Mouse (Mus musculus) gastrocnemius, postnatal 10 days (tissue): Measurements from ENCODE around the gene Lima1. TPM values are rescaled to one million over a fixed set of nuclear protein-coding genes. Genes with fewer than 3 reads are reported as not detected.
"Not testable (repeated sequence)": the region's sequence is repeated elsewhere in the genome, so short reads cannot be mapped to it uniquely, and the experiment has no call there.

Source experiments
- DNase-seq: peaks from one replicate; pipeline ENCODE4 v3.0.0; 2021; ENCODE audit warnings: mixed read lengths
- long read RNA-seq, 2 experiments: library from polyadenylated mRNA; stranded (forward); transcript quantifications; one replicate each; pipeline ENCODE4 v2.0.0; 2021
- total RNA-seq, 2 experiments: library from RNA; stranded (reverse); gene quantifications; 2 replicates each; pipeline ENCODE4 v1.2.3; 2021

Gene Lima1
- 10 to 100 TPM; 30.4 to 41.9 TPM for total RNA-seq
- long read RNA-seq, experiment 1, full-length matches to known transcripts = 30 of 39 reads
- long read RNA-seq, experiment 1, partial matches to known transcripts = 0 of 39 reads
- long read RNA-seq, experiment 1, other reads (novel, unspliced or antisense) = 9 of 39 reads
- long read RNA-seq, experiment 2, full-length matches to known transcripts = 17 of 25 reads
- long read RNA-seq, experiment 2, partial matches to known transcripts = 2 of 25 reads
- long read RNA-seq, experiment 2, other reads (novel, unspliced or antisense) = 6 of 25 reads

GRCm38 (mm10) chr15:99875334-99875869, at the start of gene Lima1:
TSS of gene Lima1 (minus strand) at chr15:99875456.
- peak; percentile 87 for DNase-seq

DNA sequence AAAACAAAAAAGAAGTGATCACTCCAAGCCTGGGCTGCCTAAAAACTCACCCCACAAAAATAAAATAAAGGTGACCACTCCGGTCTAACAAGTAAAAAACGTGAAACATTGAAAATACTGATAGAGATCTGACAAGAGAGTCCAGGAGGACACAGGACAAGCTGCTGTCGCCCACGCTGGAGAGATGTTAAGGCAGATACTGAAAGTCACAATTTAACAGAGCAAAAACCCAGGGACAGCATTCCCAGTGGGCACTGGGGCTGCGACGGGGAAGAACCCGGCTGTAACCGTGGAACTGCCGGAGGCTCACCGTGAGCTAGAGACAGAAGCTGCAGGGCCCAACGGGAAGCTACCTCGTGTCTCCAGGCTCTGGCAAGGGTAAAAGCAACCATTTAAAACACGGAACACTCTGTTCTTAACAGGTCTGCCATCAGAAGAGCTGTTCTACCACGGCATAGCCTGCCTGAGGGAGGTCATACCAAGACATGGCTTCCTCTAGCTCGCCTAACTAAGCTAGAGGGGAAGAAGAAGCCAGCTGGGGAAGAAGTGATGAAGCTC, 44.4 kb upstream of the Lima1 start:
- DNase-seq = no peak

DNA sequence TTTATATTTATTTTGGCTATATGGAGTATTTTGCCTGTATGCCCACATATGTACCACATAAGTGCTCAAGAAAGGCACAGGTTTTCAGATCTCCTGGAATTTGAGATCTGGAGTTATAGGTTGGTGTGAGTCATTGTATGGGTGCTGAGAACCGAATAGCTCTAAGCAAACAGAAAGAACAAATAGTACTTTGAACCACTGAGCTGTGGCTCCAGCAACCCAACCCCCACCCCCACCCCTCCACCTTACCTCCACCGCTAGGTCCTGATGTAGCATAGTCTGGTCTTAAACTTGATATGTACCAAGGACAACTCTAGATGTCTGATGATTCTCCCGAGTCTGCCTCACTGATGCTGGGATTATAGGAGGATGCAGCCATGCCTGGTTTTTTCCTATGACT, 42.0 kb upstream of the Lima1 start:
- no peak for DNase-seq

- DNase-seq = no peak
Observed at GRCm38 (mm10) chr15:99914613-99915012, 39.4 kb upstream of the Lima1 start.

DNA sequence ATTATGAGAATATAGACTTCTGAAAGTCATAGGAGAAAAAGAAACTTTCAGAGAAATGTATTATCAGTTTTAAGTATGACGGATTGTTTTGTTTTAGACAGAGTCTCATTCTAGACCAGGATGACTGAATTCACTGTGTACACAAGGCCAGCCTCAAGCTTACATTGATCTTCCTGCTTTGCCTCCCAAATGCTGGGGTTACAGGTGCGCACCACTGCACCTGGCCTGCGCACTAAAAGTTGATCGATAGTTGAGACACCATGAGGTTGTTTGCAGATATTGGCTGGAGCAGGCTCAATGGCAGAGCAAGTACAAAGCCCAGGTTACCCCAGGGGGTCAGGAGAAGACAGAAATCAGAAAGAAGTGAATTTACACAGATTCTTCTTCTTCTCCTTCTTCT, 36.5 kb upstream of the Lima1 start:
- DNase-seq = no peak

- peak; percentile 30 for DNase-seq
Observed at GRCm38 (mm10) chr15:99909339-99909996, 34.2 kb upstream of the Lima1 start.

DNA sequence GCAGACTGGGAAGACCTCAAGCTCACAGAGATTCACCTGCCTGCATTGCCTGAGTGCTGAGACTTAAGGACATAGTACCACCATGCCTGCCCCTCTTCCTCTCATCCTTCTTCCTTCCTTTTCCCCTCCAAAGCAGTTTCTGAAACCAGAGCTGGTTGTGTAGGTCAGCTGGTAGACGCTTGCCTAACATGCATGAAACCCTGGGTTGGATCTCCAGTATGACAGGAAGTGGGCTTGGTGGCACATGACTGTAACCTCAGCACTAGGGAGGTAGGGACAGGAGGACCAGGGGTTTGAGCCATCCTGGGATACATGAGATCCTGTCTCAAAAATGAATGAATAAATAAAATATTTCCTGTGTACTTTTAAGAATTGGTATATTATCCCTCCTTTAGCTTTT, 32.3 kb upstream of the Lima1 start:
- no peak for DNase-seq

DNA sequence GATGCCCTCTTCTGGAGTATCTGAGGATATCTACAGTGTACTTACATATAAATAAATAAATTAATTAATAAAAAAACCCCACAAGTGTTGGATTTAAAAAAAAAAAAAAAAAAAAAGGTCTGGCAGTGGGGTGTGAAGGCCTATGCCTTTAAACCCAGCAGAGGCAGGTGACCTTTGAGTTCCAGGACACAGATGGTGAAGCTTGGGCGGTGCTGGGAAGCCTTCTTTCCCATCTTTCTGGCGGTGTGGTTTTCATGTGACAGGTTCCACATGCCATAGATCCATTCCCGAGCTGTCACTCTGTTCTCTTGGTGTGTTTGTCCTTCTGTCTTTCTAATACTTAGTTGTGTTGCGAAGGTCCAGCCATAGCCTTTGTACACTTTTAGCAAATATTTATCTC, 31.8 kb upstream of the Lima1 start:
- no peak for DNase-seq

DNA sequence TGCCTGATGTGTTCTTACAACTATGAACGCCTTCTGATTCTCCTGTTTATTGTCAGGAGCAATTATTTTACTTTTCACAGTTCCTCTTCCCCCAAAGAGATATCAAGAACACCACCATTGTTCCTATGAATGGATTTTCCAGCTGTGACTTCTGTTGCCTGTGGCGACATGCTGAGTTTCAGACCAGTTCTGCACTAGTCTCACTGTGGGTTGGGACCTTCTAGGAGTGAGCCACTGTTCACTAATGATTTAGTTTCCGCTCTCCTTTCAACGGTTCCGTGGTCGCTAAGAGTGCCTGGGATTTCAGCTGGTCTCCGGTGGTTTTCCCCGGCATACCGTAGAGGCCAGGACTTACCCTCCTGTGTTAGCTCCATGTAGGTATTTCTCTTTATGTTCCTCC, 29.6 kb upstream of the Lima1 start:
- DNase-seq = no peak

DNA sequence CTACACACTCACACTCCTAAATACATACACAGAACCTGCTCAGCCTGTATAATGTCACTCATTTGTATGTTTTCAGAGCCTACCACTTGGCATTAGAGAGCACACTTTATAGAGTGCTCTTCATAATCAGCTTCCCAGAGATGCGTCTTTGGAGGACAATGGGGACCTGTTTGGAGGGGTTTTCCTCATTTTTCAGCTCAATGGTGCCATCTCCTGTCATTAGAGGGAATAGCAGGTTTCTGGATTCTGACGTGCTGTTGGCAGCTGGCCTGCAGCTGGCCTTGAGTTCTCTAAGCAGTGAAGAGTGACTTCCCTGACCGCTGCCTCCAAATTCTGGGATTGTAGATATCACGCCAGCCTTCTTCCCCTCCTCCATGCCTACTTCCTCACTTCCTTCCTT, 29.1 kb upstream of the Lima1 start:
- DNase-seq = peak; percentile 81

GRCm38 (mm10) chr15:99903227-99903626, 28.0 kb upstream of the Lima1 start:
- no peak for DNase-seq

DNA sequence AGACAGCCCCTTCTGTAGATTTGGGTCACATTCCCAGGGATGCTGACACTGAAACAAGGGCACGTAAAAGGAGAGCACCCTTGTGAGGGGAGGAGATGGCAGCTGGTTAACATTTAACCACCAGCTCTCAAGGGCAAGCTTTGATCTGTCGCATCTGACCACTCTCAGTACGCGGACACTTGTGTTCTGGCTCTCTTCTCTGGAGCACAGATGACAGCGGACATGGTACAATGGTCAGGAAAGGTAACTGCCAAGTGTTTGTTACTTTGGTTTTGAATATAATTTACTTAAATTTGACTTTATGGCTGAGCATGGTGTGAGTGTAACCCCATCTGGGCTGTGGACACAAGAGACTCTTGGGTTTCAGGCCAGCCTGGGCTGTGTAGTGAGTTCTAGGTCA, 27.5 kb upstream of the Lima1 start:
- no peak for DNase-seq

DNA sequence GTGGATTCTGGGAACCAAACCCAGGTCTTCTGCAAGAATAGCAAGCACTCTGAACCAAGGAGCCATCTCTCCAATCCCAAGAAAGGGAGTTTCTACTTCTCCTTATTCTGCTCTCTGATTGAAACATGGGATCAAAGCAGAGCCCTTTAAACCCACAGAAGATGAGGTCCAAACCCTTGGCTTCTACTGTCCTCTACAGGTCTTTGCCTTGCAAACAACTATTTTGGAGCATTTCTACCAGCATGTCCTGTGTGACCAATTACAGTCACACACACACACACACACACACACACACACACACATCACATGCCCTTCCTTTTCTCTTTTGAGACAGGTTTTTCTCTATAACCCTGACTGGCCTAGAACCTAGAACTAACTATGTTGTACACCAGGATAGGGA, 21.4 kb upstream of the Lima1 start:
- no peak for DNase-seq

DNA sequence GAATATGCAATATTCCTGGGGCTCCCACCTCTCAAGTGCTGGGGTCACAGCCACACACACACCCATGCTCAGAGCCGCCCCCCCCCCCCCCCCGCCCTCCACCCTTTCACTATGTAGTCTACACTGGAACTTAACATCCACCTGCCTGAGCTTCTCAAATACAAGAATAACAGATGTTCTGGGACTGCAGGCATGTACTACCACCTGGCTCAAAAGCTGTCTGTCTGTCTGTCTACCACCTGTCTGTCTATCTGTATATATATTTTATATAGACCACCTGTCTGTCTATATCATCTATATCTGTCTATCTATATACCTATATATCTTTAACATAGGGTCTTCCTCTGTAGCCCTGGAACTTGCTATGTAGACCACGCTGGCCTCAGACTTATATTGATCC, 16.1 kb upstream of the Lima1 start:
- no peak for DNase-seq

DNA sequence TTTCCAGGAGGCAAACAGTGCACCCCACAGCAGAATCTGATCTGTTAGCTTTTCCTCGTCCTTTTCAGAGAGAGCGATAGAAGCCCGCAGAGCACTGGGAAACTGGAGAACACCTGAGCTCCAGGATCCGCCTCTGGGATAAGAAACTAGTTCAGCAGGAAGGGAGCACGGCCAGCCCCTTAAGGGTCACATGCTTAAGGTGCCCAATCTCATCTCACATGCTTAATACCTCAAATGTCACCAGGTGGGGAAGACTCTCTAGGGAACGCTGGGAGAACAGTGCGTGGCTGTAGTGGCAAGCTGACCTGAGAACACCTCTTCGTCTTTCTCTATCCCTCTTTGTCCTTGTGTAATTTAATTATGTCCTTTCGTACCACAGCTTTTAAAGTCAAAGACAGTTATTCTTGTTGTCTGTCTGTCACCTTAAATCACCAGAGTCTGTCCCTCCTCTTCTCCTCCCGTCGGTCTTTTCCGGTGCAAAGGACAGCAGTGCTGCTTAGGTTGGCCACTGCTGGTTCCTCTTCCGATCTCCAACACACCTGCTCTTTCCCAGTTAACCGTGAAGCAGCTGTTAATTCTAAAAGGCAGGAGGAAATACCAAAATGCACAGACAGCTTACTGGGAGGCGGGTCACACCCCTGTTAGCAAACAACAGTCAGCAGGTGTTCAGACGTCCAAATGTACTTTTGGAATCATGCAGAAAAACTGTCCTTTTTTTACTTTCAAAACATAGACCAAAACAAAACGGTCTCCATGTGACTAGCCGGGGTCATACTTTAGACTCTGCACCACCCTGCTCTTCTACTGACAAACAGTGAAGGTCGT, 15.4 kb upstream of the Lima1 start:
- DNase-seq = no peak

DNA sequence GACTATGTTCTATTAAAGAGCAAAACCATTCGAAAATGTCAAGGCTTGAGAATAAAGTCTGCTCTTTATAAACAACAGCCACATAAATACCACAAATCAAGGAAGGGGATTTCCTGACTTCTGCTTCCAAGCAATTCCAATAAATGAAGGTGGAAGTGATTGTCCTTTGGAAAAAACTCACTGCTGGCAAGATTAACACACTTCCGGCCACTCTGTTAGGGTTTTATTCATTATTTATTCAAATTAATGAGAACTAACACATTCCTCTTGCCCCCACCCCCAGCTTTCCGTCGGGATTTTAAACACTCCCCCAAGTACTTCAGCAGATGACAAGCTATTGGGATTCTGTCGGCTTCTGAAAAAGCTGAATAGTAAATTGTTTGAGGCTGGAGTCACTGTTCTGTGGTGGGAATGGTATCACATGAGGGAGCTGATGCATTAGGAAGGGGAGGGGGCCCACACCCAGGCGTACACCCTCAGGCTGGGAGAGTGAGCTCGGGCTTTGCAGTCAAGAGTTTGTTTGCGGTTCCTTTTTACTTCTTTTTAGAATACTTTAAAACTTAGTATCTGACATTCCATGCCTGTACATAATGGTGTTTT, 14.1 kb upstream of the Lima1 start:
- DNase-seq = no peak

GRCm38 (mm10) chr15:99887130-99887529, 11.9 kb upstream of the Lima1 start:
- not testable (repeated sequence) for DNase-seq

DNA sequence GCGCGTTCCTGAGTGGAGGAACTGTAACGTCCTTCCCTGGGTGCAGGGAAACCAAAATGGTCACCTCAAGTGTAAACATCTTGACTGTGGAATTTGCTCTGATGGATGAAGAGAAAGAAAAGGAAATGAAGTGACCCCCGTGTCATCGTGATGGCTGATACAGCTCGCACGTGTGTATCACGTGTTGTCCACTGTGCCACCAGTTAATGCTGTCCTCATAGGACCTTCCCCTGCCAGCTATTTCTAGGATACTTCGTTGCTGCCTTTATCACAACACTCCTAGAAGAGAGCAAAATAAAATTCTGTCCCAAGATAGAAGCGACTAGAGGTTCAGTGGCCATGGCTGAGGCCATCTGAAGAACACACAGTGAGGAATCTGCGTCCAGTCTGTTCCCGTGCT, 8.8 kb upstream of the Lima1 start:
- DNase-seq = no peak

DNA sequence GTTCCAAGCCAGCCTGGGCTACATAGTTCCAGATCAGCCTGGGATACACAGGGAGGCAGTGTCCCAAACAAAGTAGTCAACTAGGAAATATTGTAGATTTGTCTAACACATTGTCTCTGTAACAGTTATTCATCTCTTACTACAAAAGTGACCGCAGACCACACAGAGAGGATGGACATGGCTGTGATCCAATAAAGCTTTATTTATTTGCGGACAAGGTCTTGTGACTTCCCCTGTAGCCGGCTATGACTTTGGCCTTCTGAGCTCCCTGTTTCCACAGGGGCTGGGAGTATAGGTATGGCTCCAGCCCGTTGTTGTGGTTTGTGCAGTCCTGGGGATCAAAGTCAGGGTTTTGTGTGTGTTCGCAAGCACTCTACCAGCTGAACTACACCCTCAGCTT, 3.3 kb upstream of the Lima1 start:
- DNase-seq = no peak

DNA sequence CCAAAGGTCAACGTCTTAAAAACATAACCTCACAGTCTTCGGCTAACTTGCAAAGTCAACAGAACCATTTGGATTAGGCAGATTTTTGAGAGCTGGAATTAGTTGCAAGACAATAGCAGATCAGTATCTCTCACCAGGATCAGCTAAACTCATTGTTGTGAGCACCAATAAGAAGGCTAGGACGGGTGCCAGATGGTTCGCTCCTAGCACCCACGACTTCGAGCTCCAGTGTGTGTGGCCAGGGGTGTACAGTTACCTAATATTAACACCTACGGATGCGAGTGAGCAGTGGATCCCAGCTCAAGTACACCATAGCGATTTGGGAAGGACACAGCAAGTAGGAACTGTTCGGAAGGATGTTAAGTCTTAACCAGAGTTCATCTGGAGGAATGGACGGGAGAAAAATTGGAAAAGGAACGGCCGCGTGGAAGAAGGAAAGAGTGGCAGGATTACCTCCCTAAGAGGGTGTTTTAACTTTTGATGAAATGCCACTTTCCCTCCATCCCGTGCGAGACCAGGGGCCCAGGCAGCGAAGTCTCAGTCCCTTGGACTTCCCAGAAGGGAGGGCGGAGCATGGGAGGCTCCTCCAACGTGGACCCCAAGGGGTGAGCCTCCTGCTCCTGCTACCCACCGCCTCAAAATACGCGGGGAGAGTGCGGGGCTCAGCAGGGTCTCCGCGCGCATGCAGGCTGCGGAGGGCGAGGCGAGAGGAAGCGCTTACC, 483 bp downstream of the Lima1 start:
- DNase-seq = peak; percentile 21

DNA sequence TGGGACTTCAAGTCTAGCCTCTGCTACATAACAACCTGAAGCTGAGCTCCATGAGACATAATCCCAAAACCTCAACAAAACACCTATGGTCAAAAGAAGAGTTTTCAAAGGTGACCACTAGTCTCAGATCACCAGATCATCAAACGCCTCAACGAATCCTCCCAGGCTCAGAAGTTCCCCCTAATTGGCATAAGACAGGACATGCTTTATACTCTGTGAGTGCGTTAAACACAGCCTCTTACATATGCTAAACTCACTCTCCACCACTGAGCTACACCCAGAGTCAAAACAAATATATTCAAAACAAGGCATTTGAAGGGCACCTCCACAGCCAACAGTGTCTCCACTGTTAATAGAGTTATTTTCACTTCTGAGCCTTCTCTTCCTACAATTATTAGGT, 2.7 kb downstream of the Lima1 start:
- DNase-seq = no peak

GRCm38 (mm10) chr15:99867654-99868053, 7.6 kb downstream of the Lima1 start:
- DNase-seq = no peak
